Mouse (Mus musculus): ENCODE results near the gene Ppp1r16b. TPM values are rescaled to one million over a fixed set of nuclear protein-coding genes. Genes with fewer than 3 reads are reported as not detected.

Gene Ppp1r16b
- polyA plus RNA-seq, 1 experiment from 2014 or later: 12.4 TPM

DNA sequence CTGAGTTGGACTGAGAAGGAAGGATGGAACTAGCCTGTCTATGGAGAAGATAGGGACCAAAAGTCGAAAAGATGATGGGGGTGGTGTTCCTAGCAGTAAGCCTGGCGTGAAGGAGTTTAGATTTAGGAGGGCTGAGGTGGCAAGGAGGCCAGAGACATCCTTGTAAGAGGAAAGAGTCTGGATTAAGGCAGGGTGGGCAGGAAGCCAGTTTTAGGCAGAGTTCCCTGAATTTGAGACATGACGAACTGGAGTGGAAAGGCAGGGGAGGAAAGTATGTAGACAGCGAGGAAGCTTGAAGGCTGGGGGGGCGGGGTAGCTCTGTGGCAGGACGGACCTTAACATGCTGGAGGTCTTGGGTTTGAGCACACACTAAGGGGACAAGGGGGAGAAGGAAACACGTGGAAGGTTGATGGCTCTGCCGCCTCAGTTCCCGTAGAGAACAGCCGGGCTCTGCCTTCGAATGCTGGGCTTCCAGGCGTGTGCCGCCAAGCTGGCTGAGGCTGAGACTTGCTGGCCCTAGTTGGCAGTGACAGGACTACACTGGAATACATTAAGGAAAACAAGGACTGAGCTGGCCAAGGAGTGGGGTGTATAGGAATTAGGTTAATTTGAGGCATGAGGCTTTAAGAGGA, 105.0 kb downstream of the Ppp1r16b start:
- Histone ChIP-seq H3K27me3 (replicated peaks; ENCODE audit: control insufficient read depth, insufficient read depth, low read length) (no peaks in the 10 kb centered on the region), H3K4me3 (ENCODE audit: low read depth, low read length) (peak overlapping the region; percentile 66), H3K4me2 (ENCODE audit: low read length) (peak overlapping the region; percentile 97), H3K9ac (ENCODE audit: low read length) (peak overlapping the region; percentile 70; the same call in 1 of the 2 replicates), H3K9me3 (replicated peaks; ENCODE audit: control insufficient read depth, low read length) (no peaks in the 10 kb centered on the region), H3K4me1 (ENCODE audit: control insufficient read depth, insufficient read depth, low read length) (peaks cover 28% of the 10 kb centered on the region), H3K27ac (ENCODE audit: low read depth, low read length) (no peak overlapping the region), H3K36me3 (ENCODE audit: control insufficient read depth, insufficient read depth, low read length) (0 out of 2 replicates have a peak, but pooled peaks cover 6% of the 10 kb centered on the region)
- 25% methylated on average over 13 of the region's 13 CpGs for WGBS
- ATAC-seq (no peak), DNase-seq (ENCODE audit: low spot score) (peak; percentile 64)

DNA sequence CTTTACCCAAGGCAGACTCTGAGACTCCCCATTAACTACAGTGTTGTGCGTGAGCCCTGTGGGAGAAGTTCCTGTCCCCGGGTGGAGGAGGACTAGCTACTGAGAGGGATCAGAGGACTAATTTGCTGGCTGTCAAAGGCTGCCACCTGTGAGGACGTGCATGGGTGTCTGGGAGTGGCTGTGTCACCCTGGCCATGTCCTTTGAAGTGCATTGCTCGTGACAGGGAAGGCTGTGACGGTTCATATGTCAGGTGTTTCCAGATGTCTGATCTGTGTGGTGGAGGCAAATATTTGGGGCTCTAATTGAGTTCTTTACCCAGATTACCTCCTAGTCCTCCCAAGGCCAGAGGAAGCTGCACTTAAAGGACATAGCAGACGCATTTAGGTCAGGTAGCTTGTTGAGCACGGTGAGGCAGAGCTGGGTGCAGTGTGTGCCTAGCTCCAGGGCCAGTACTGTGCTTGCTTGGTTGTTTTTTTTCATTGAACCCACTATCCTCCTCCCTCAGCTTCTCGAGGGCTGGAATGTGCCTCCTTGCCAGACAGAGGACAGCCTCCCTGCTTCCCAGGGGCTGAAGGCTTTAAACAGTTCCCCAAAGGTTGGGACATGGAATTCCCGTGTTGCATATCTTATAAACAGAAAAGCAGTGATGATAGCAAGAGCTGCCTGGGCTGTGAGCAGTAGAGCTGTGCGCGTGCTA, 106.0 kb downstream of the Ppp1r16b start:
- DNase-seq (ENCODE audit: low spot score): no peak
- Histone ChIP-seq H3K27ac (ENCODE audit: low read depth, low read length) (no peak overlapping the region), H3K4me3 (ENCODE audit: low read depth, low read length) (no peak overlapping the region), H3K27me3 (replicated peaks; ENCODE audit: control insufficient read depth, insufficient read depth, low read length) (no peaks in the 10 kb centered on the region), H3K9me3 (replicated peaks; ENCODE audit: control insufficient read depth, low read length) (no peaks in the 10 kb centered on the region), H3K4me1 (ENCODE audit: control insufficient read depth, insufficient read depth, low read length) (peaks cover 28% of the 10 kb centered on the region), H3K9ac (ENCODE audit: low read length) (peak overlapping the region; percentile 7; the same call in 1 of the 2 replicates), H3K4me2 (ENCODE audit: low read length) (peak overlapping the region; percentile 97), H3K36me3 (ENCODE audit: control insufficient read depth, insufficient read depth, low read length) (0 out of 2 replicates have a peak, but pooled peaks cover 12% of the 10 kb centered on the region)
- no peak for ATAC-seq
- WGBS: 64% methylated on average over 11 of the region's 11 CpGs

DNA sequence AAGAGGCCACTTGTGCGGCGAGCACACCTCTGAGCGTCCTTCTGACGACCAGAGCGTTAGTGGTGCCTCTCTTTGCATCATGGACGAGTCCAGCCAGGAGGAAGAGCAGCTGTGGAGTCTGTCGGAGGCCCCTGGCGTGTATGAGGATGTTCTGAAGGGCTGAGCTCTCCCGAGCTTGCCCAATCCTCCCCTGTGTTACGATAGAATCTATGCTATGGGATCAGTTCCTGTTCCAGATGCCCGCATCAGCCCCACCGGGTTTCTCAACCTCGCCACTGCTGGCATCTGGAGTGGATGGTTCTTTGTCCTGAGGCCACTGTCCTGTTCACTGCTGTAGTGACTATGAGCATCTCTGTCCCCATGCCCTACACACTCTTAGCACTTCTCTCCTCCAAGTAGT, 107.6 kb downstream of the Ppp1r16b start:
- peaks cover 28% of the 10 kb centered on the region for H3K4me1 ChIP-seq (ENCODE audit: control insufficient read depth, insufficient read depth, low read length)

GRCm38 (mm10) chr2:158774886-158775285, 109.7 kb downstream of the Ppp1r16b start:
- Histone ChIP-seq H3K4me1 (ENCODE audit: control insufficient read depth, insufficient read depth, low read length) (peaks cover 17% of the 10 kb centered on the region), H3K27me3 (replicated peaks; ENCODE audit: control insufficient read depth, insufficient read depth, low read length) (no peaks in the 10 kb centered on the region), H3K27ac (ENCODE audit: low read depth, low read length) (no peak overlapping the region), H3K4me2 (ENCODE audit: low read length) (no peak overlapping the region), H3K36me3 (ENCODE audit: control insufficient read depth, insufficient read depth, low read length) (peaks cover 20% of the 10 kb centered on the region), H3K9ac (ENCODE audit: low read length) (no peak overlapping the region), H3K9me3 (replicated peaks; ENCODE audit: control insufficient read depth, low read length) (no peaks in the 10 kb centered on the region), H3K4me3 (ENCODE audit: low read depth, low read length) (no peak overlapping the region)
- ATAC-seq: no peak
- 81% methylated on average over 8 of the region's 8 CpGs for WGBS
- no peak for DNase-seq (ENCODE audit: low spot score)

More for the DNA sequence above, 107.6 kb downstream of the Ppp1r16b start:
- WGBS: 79% methylated on average over 13 of the region's 13 CpGs
- no peak overlapping the region for H3K4me3 ChIP-seq (ENCODE audit: low read depth, low read length)
- no peak for DNase-seq (ENCODE audit: low spot score)
- no peak overlapping the region for H3K27ac ChIP-seq (ENCODE audit: low read depth, low read length)
- H3K4me2 ChIP-seq (ENCODE audit: low read length): no peak overlapping the region
- H3K9me3 ChIP-seq (replicated peaks; ENCODE audit: control insufficient read depth, low read length): no peaks in the 10 kb centered on the region
- no peak overlapping the region for H3K9ac ChIP-seq (ENCODE audit: low read length)
- no peaks in the 10 kb centered on the region for H3K27me3 ChIP-seq (replicated peaks; ENCODE audit: control insufficient read depth, insufficient read depth, low read length)
- H3K36me3 ChIP-seq (ENCODE audit: control insufficient read depth, insufficient read depth, low read length): peaks cover 14% of the 10 kb centered on the region; the same call in 1 of the 2 replicates
- no peak for ATAC-seq

DNA sequence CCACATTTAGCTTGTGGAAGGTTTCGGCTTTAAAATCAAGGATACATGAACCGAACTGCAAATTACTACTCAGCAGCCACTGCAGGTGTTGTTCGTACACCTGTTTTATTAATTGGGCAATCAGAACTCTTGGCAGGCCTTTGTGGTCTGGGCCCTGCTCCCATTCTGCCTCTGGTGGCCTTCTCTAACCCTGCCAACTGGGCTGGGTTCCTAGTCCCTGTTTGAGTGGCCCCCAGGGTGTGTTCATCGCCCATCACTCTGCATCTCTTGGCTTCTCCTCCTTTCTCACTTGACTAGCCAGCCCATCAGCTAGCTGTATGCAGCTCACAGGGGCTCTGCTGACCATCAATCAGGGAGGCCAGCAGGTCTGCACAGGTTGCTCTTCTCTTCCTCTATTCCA, 111.5 kb downstream of the Ppp1r16b start:
- Histone ChIP-seq H3K4me3 (ENCODE audit: low read depth, low read length) (no peak overlapping the region), H3K9ac (ENCODE audit: low read length) (no peak overlapping the region), H3K9me3 (replicated peaks; ENCODE audit: control insufficient read depth, low read length) (no peaks in the 10 kb centered on the region), H3K27me3 (replicated peaks; ENCODE audit: control insufficient read depth, insufficient read depth, low read length) (no peaks in the 10 kb centered on the region), H3K4me2 (ENCODE audit: low read length) (no peak overlapping the region), H3K4me1 (ENCODE audit: control insufficient read depth, insufficient read depth, low read length) (no peaks in the 10 kb centered on the region), H3K36me3 (ENCODE audit: control insufficient read depth, insufficient read depth, low read length) (peaks cover 39% of the 10 kb centered on the region), H3K27ac (ENCODE audit: low read depth, low read length) (no peak overlapping the region)
- 88% methylated on average over 4 of the region's 4 CpGs for WGBS
- DNase-seq (ENCODE audit: low spot score): no peak
- no peak for ATAC-seq

- no peak for DNase-seq (ENCODE audit: low spot score)
- ATAC-seq: no peak
- Histone ChIP-seq H3K27ac (ENCODE audit: low read depth, low read length) (no peak overlapping the region), H3K9ac (ENCODE audit: low read length) (no peak overlapping the region), H3K27me3 (replicated peaks; ENCODE audit: control insufficient read depth, insufficient read depth, low read length) (no peaks in the 10 kb centered on the region), H3K36me3 (ENCODE audit: control insufficient read depth, insufficient read depth, low read length) (peaks cover 43% of the 10 kb centered on the region), H3K4me3 (ENCODE audit: low read depth, low read length) (no peak overlapping the region), H3K4me2 (ENCODE audit: low read length) (no peak overlapping the region), H3K4me1 (ENCODE audit: control insufficient read depth, insufficient read depth, low read length) (no peaks in the 10 kb centered on the region), H3K9me3 (replicated peaks; ENCODE audit: control insufficient read depth, low read length) (no peaks in the 10 kb centered on the region)
- WGBS: 83% methylated on average over 6 of the region's 6 CpGs
These were observed 112.3 kb downstream of the Ppp1r16b start for GRCm38 (mm10) chr2:158777490-158777889.

GRCm38 (mm10) chr2:158778349-158778748, 113.2 kb downstream of the Ppp1r16b start:
- WGBS: 84% methylated on average over 7 of the region's 7 CpGs
- no peak overlapping the region for H3K9ac ChIP-seq (ENCODE audit: low read length)
- no peak for ATAC-seq
- no peaks in the 10 kb centered on the region for H3K9me3 ChIP-seq (replicated peaks; ENCODE audit: control insufficient read depth, low read length)
- no peak for DNase-seq (ENCODE audit: low spot score)
- no peaks in the 10 kb centered on the region for H3K4me1 ChIP-seq (ENCODE audit: control insufficient read depth, insufficient read depth, low read length)
- H3K27ac ChIP-seq (ENCODE audit: low read depth, low read length): no peak overlapping the region
- H3K4me2 ChIP-seq (ENCODE audit: low read length): no peak overlapping the region
- H3K4me3 ChIP-seq (ENCODE audit: low read depth, low read length): no peak overlapping the region
- no peaks in the 10 kb centered on the region for H3K27me3 ChIP-seq (replicated peaks; ENCODE audit: control insufficient read depth, insufficient read depth, low read length)
- peaks cover 47% of the 10 kb centered on the region for H3K36me3 ChIP-seq (ENCODE audit: control insufficient read depth, insufficient read depth, low read length)

DNA sequence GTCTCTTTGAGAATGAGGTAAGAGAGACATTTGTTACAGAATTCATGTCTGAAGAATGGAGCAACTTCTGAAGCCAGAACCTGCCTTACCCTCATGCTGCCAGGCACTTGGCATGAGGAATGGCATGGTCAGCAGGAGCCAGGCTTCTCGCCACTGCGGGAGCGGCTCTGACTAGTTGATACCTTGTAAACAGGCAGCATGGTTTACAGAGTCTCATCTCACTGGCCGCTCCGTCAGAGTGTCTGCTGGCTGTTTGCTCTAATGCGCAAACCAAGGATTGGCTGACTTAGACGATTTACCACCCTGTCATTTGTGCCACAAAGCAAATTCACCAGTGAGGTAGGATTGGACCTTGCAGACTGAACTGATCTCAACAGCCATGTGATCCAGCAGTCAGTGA, 115.9 kb downstream of the Ppp1r16b start:
- Histone ChIP-seq H3K4me3 (ENCODE audit: low read depth, low read length) (no peak overlapping the region), H3K9ac (ENCODE audit: low read length) (no peak overlapping the region), H3K4me1 (ENCODE audit: control insufficient read depth, insufficient read depth, low read length) (no peaks in the 10 kb centered on the region), H3K27me3 (replicated peaks; ENCODE audit: control insufficient read depth, insufficient read depth, low read length) (no peaks in the 10 kb centered on the region), H3K36me3 (ENCODE audit: control insufficient read depth, insufficient read depth, low read length) (peaks cover 67% of the 10 kb centered on the region), H3K9me3 (replicated peaks; ENCODE audit: control insufficient read depth, low read length) (no peaks in the 10 kb centered on the region), H3K27ac (ENCODE audit: low read depth, low read length) (no peak overlapping the region), H3K4me2 (ENCODE audit: low read length) (no peak overlapping the region)
- ATAC-seq: no peak
- DNase-seq (ENCODE audit: low spot score): no peak
- 96% methylated on average over 7 of the region's 7 CpGs for WGBS
